Mouse (Mus musculus): Measurements from ENCODE around the gene Gm38655. TPM values are rescaled to one million over a fixed set of nuclear protein-coding genes. Genes with fewer than 3 reads are reported as not detected.

Gene Gm38655
- polyA plus RNA-seq, 1 experiment from 2014 or later = 7.0 TPM

DNA sequence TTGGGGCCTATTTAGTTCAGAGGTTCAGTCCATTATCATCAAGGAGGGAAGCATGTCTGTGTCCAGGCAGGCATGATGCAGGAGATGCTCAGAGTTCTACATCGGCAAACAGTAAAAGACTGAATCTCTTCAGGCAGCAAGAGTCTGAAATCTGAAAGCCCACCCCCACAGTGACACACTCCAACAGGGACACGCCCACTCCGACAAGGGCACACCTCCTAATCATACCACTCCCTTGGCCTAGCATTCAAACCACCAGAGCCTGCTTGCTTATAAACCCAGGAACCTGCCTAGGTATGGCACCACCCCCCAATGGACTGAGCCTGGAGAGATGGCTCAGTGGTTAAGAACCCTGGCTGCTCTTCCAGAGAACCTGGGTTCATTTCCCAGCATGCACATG lies 40.2 kb upstream of the Gm38655 start:
- WGBS = 77% methylated on average over 3 of the region's 3 CpGs
- Histone ChIP-seq H3K4me1 (ENCODE audit: control insufficient read depth, insufficient read depth, low read length) (no peaks in the 10 kb centered on the region), H3K4me3 (replicated peaks; ENCODE audit: low read length) (no peak overlapping the region)

DNA sequence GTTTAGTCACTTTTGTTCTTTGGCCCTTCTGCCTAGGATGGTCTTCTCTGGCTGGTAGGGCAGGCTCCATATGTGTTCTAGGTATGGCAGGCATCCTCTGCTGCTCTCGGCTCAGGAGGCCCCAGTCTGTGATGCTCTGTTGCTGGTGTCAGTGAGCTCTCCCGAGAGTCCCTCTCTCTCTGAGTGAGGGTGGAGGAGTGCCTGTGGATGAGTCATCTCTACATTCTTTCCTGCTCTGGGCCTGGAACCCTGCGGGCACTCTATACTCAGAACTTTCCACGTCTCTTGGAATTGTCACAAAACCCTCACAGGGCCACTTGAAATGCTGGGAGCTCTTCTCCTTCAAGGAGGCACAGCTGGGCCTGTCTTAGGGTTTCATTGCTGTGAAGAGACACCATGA lies 36.4 kb upstream of the Gm38655 start:
- WGBS = 78% methylated on average over 4 of the region's 4 CpGs
- Histone ChIP-seq H3K27ac (ENCODE audit: low read length) (no peak overlapping the region), H3K27me3 (ENCODE audit: control insufficient read depth, insufficient read depth, low read length) (no peaks in the 10 kb centered on the region), H3K9ac (ENCODE audit: low read length) (no peak overlapping the region), H3K4me2 (ENCODE audit: low read depth, low read length) (no peak overlapping the region), H3K36me3 (ENCODE audit: control insufficient read depth, insufficient read depth, low read length) (peaks cover 41% of the 10 kb centered on the region; the same call in 1 of the 2 replicates), H3K4me1 (ENCODE audit: control insufficient read depth, insufficient read depth, low read length) (no peaks in the 10 kb centered on the region), H3K4me3 (replicated peaks; ENCODE audit: low read length) (no peak overlapping the region), H3K9me3 (replicated peaks; ENCODE audit: control insufficient read depth, low read length) (no peaks in the 10 kb centered on the region)
- ATAC-seq (ENCODE audit: insufficient read depth, low FRiP score) = no peak

More for the DNA sequence above, 40.2 kb upstream of the Gm38655 start:
- H3K27me3 ChIP-seq (ENCODE audit: control insufficient read depth, insufficient read depth, low read length) = no peaks in the 10 kb centered on the region
- H3K9me3 ChIP-seq (replicated peaks; ENCODE audit: control insufficient read depth, low read length) = no peaks in the 10 kb centered on the region
- H3K9ac ChIP-seq (ENCODE audit: low read length) = no peak overlapping the region
- ATAC-seq (ENCODE audit: insufficient read depth, low FRiP score) = no peak
- H3K36me3 ChIP-seq (ENCODE audit: control insufficient read depth, insufficient read depth, low read length) = peaks cover 25% of the 10 kb centered on the region; the same call in 1 of the 2 replicates
- H3K27ac ChIP-seq (ENCODE audit: low read length) = no peak overlapping the region
- H3K4me2 ChIP-seq (ENCODE audit: low read depth, low read length) = no peak overlapping the region

DNA sequence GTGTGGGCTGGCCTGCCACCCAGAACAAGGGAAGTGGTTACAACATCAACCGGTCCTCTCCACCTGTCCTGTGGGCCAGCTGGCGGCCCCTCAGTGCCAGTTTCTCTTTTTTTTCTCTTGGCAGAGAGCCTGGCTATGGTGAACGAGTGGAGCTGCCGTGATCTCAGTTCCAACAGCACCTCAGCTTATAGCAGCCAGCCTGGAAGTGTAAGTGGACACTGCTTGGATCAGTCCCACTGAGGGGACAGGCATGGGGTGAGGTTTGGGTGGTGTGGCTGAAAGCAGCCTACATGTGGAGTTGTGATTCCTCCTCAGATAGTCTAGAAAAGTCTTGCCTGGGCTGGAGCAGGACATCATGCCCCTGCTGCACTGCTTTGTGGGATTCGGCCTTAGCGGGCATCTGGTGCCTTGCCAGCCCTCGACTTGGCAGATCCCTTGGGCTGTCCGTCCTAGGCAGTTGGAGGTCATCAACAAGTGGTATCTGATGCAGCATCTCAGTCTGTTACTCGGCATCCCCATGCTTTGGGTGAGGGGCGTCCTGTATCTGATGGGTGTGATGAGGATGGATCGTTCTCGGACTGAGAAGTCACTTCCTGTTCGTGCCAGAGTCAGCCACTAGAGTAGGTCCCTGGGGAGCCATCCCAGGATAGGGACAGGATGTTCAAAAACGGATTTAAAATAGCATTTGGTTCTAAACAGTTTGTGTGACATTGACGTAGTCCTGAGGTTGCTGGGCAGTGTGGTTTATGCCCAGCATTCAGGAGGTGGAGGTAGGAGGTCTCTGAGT lies 35.6 kb upstream of the Gm38655 start:
- no peak overlapping the region for H3K4me3 ChIP-seq (replicated peaks; ENCODE audit: low read length)
- H3K4me2 ChIP-seq (ENCODE audit: low read depth, low read length) = no peak overlapping the region
- H3K9ac ChIP-seq (ENCODE audit: low read length) = no peak overlapping the region
- ATAC-seq (ENCODE audit: insufficient read depth, low FRiP score) = no peak
- H3K36me3 ChIP-seq (ENCODE audit: control insufficient read depth, insufficient read depth, low read length) = peaks cover 37% of the 10 kb centered on the region; the same call in 1 of the 2 replicates
- no peaks in the 10 kb centered on the region for H3K9me3 ChIP-seq (replicated peaks; ENCODE audit: control insufficient read depth, low read length)
- no peaks in the 10 kb centered on the region for H3K4me1 ChIP-seq (ENCODE audit: control insufficient read depth, insufficient read depth, low read length)
- 80% methylated on average over 15 of the region's 15 CpGs for WGBS
- H3K27me3 ChIP-seq (ENCODE audit: control insufficient read depth, insufficient read depth, low read length) = no peaks in the 10 kb centered on the region
- H3K27ac ChIP-seq (ENCODE audit: low read length) = no peak overlapping the region

DNA sequence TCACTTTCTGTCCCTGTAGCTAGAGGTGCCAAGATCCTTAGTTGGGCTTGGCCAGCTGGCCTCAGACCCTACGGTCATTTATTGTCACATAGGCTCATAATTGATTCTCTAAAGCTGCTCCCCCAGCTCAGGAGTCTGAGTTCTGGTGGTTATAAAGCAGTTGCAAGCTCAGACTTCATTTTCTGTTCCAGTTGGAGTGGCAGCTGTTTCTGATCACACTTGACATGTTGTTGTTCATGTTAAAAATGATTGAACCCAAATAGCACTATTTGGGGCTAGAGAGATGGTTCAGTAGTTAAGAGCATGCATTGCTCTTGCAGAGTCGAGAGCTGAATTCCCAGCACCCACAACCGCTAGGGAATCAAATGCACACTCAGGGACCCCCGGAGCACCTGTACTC lies 34.7 kb upstream of the Gm38655 start:
- Histone ChIP-seq H3K4me3 (replicated peaks; ENCODE audit: low read length) (no peak overlapping the region), H3K4me1 (ENCODE audit: control insufficient read depth, insufficient read depth, low read length) (no peaks in the 10 kb centered on the region), H3K9ac (ENCODE audit: low read length) (no peak overlapping the region), H3K36me3 (ENCODE audit: control insufficient read depth, insufficient read depth, low read length) (peaks cover 36% of the 10 kb centered on the region; the same call in 1 of the 2 replicates), H3K27ac (ENCODE audit: low read length) (no peak overlapping the region), H3K9me3 (replicated peaks; ENCODE audit: control insufficient read depth, low read length) (no peaks in the 10 kb centered on the region), H3K4me2 (ENCODE audit: low read depth, low read length) (no peak overlapping the region), H3K27me3 (ENCODE audit: control insufficient read depth, insufficient read depth, low read length) (no peaks in the 10 kb centered on the region)
- WGBS = 71% methylated on average over 4 of the region's 4 CpGs
- no peak for ATAC-seq (ENCODE audit: insufficient read depth, low FRiP score)

DNA sequence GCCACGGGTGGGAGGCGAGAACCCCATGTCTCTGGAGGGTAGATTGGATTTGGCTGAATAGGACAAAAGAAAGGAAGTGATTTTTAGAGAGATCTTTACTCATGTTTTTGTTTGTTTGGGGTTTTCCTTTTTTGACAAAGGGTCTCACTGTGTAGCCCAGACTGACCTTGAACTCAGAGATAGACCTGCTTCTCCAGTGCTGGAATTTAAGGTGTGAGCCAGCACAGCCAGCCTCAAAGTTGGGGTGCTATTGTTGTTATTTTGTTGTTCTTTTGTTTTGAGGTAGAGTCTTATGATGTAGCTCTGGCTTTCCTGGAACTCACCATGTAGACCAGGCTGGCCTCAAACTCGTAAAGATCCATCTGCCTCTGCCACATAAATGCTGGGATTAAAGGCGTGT lies 27.1 kb upstream of the Gm38655 start:
- WGBS = 89% methylated on average over 4 of the region's 4 CpGs
- H3K27ac ChIP-seq (ENCODE audit: low read length) = no peak overlapping the region
- H3K27me3 ChIP-seq (ENCODE audit: control insufficient read depth, insufficient read depth, low read length) = no peaks in the 10 kb centered on the region
- no peak overlapping the region for H3K9ac ChIP-seq (ENCODE audit: low read length)
- H3K36me3 ChIP-seq (ENCODE audit: control insufficient read depth, insufficient read depth, low read length) = peaks cover 23% of the 10 kb centered on the region; the same call in 1 of the 2 replicates
- no peak overlapping the region for H3K4me2 ChIP-seq (ENCODE audit: low read depth, low read length)
- H3K9me3 ChIP-seq (replicated peaks; ENCODE audit: control insufficient read depth, low read length) = no peaks in the 10 kb centered on the region
- H3K4me3 ChIP-seq (replicated peaks; ENCODE audit: low read length) = no peak overlapping the region
- no peaks in the 10 kb centered on the region for H3K4me1 ChIP-seq (ENCODE audit: control insufficient read depth, insufficient read depth, low read length)
- no peak for ATAC-seq (ENCODE audit: insufficient read depth, low FRiP score)

DNA sequence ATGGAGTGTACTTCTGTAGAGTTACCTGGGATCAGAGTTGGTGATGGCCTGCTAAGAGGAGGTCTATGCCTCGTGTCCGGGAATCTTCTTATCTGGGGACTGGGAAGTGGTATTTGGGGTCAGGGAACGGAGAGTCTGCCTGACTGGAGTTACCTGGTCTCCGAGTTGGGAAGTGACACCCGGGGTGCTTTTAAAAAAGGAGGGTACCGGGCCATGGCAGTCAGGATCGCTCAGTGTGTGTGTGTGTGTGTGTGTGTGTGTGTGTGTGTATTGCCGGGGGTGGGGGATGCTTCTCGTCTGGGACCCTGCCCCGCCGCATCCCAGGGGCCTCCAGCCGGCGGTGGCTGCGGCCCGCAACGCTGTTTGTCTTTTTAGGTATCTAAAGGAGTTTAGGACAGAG lies 13.8 kb upstream of the Gm38655 start:
- Histone ChIP-seq H3K27me3 (ENCODE audit: control insufficient read depth, insufficient read depth, low read length) (no peaks in the 10 kb centered on the region), H3K4me2 (ENCODE audit: low read depth, low read length) (peak overlapping the region; percentile 93), H3K36me3 (ENCODE audit: control insufficient read depth, insufficient read depth, low read length) (no peaks in the 10 kb centered on the region), H3K4me3 (replicated peaks; ENCODE audit: low read length) (peak overlapping the region; percentile 96), H3K9ac (ENCODE audit: low read length) (peak overlapping the region; percentile 97), H3K27ac (ENCODE audit: low read length) (no peak overlapping the region), H3K4me1 (ENCODE audit: control insufficient read depth, insufficient read depth, low read length) (peaks cover 21% of the 10 kb centered on the region), H3K9me3 (replicated peaks; ENCODE audit: control insufficient read depth, low read length) (no peaks in the 10 kb centered on the region)
- WGBS = 2% methylated on average over 16 of the region's 16 CpGs
- ATAC-seq (ENCODE audit: insufficient read depth, low FRiP score) = no peak

DNA sequence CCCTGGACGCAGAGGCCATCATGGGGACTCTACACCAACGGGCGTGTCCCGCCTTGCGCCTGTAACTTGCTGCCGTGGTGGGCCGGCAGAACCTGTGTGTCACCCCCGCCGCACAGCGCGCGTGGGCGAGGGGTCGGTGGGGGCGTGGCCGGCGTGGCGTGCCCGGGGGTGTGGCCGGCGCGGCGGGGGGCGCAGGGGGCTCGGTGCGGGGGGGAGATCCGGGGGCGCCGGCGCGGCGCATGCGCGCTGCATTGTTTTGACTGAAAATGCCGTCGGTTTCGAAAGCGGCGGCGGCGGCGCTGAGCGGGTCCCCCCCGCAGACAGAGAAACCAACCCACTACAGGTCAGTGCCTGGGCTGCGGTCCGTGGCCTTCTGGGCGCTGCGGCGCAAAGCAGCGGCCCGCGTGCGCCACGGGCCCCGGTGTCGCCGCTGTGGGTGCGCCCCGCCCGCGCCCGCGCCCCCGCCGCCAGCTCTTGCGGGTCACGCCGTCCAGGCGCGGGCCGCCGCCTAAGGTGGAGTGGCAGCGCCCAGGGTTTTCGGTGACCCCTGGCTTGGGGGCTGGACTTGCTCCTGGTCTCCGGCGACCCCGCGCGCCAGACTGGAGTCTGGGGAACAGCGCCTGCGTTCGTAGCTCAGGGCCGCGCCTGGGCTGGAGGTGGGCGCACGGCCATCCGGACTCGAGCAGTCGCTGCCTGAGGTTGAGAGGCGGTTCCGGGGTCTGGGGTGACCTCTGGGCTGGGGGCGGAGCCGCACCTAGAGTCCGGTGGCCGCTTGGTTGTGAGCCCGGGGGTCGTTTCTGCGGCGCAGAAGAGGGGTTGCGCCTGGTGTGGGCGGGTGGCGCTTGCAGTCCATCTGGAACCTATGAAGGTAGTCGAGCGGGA lies 13.1 kb upstream of the Gm38655 start, which contains the start of gene Unkl:
TSS of gene Unkl (plus strand) at position 248 of the 882 bp plus-strand sequence.
- Histone ChIP-seq H3K4me1 (ENCODE audit: control insufficient read depth, insufficient read depth, low read length) (peaks cover 26% of the 10 kb centered on the region), H3K9me3 (replicated peaks; ENCODE audit: control insufficient read depth, low read length) (no peaks in the 10 kb centered on the region), H3K4me3 (replicated peaks; ENCODE audit: low read length) (peak within 1 kb of the TSS; percentile 96), H3K4me2 (ENCODE audit: low read depth, low read length) (peak within 1 kb of the TSS; percentile 93), H3K27me3 (ENCODE audit: control insufficient read depth, insufficient read depth, low read length) (no peaks in the 10 kb centered on the region), H3K36me3 (ENCODE audit: control insufficient read depth, insufficient read depth, low read length) (no peaks in the 10 kb centered on the region), H3K9ac (ENCODE audit: low read length) (peak within 1 kb of the TSS; percentile 97), H3K27ac (ENCODE audit: low read length) (peak within 1 kb of the TSS; percentile 77)
- peak; percentile 46; the same call in 1 of the 2 replicates for ATAC-seq (ENCODE audit: insufficient read depth, low FRiP score)
- WGBS = under 1% methylated on average over 97 of the region's 104 CpGs

DNA sequence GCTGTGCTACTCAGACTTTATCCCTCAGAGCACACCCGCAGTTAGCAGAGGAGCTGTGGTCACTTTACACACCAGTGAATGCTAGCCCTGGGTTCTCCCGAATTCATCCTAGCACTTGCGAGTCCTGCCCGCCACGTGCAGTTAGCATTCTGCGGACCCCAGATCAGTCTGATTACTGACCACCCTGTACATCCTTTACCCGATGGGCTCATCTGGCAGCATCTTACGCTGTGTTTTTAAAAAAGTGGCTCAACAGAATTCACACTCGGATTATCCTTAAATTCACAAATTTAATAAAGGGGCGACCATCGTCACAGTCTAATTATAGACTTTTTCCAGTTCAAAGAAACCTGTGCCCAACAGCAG lies 12.5 kb upstream of the Gm38655 start:
- no peaks in the 10 kb centered on the region for H3K36me3 ChIP-seq (ENCODE audit: control insufficient read depth, insufficient read depth, low read length)
- ATAC-seq (ENCODE audit: insufficient read depth, low FRiP score) = no peak
- peak overlapping the region; percentile 96 for H3K4me3 ChIP-seq (replicated peaks; ENCODE audit: low read length)
- H3K4me1 ChIP-seq (ENCODE audit: control insufficient read depth, insufficient read depth, low read length) = peaks cover 27% of the 10 kb centered on the region
- H3K9ac ChIP-seq (ENCODE audit: low read length) = peak overlapping the region; percentile 97
- H3K9me3 ChIP-seq (replicated peaks; ENCODE audit: control insufficient read depth, low read length) = no peaks in the 10 kb centered on the region
- H3K27me3 ChIP-seq (ENCODE audit: control insufficient read depth, insufficient read depth, low read length) = no peaks in the 10 kb centered on the region
- peak overlapping the region; percentile 93 for H3K4me2 ChIP-seq (ENCODE audit: low read depth, low read length)
- whole genome bisulfite sequencing = 8% methylated on average over 11 of the region's 11 CpGs
- peak overlapping the region; percentile 77 for H3K27ac ChIP-seq (ENCODE audit: low read length)

DNA sequence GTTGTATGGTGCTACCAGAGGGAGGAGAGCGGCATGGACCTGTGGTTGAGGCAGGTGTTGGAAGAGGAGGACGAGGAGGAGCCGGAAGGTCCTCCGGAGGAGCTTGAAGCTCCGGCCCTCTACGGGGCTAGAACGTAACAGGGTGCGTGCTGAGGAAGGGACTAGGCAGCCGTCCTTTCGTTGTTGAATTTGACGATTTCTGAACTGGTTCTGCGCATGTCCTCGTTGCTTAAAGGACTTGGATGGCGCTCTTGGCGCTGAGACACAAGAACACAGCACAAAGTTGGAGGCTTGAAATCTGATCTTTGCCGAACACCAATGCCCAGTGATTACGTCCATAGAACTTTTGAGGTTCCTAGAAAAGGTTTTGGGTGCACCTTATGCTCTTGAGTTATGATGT lies 9.7 kb upstream of the Gm38655 start:
- Histone ChIP-seq H3K9ac (ENCODE audit: low read length) (peak overlapping the region; percentile 76), H3K9me3 (replicated peaks; ENCODE audit: control insufficient read depth, low read length) (no peaks in the 10 kb centered on the region), H3K4me2 (ENCODE audit: low read depth, low read length) (peak overlapping the region; percentile 96), H3K27me3 (ENCODE audit: control insufficient read depth, insufficient read depth, low read length) (no peaks in the 10 kb centered on the region), H3K36me3 (ENCODE audit: control insufficient read depth, insufficient read depth, low read length) (no peaks in the 10 kb centered on the region), H3K27ac (ENCODE audit: low read length) (peak overlapping the region; percentile 43; the same call in 1 of the 2 replicates), H3K4me3 (replicated peaks; ENCODE audit: low read length) (peak overlapping the region; percentile 86), H3K4me1 (ENCODE audit: control insufficient read depth, insufficient read depth, low read length) (peaks cover 25% of the 10 kb centered on the region)
- 6% methylated on average over 17 of the region's 17 CpGs for WGBS
- ATAC-seq (ENCODE audit: insufficient read depth, low FRiP score) = peak; percentile 2; the same call in 1 of the 2 replicates
